Mouse (Mus musculus) MEL (cell line): Measurements from ENCODE around the gene Ubb. TPM values are rescaled to one million over a fixed set of nuclear protein-coding genes. Genes with fewer than 3 reads are reported as not detected.
A peak's percentile ranks its signal among the peaks of the same experiment; 100 is the strongest.

Experiments used
- DNase-seq: peaks from one replicate; pipeline ENCODE4 v3.0.0; 2011; ENCODE audit warnings: low read depth, low spot score
- H3K27ac ChIP-seq: 2 replicates; pipeline ENCODE4 v1.5.1; 2012; ENCODE audit warnings: low read depth, mild to moderate bottlenecking, control low read depth, low read length, moderate library complexity; ENCODE audit not compliant: control insufficient read depth
- H3K27me3 ChIP-seq, 2 experiments: fragments of 150-350 bp in 1 of 2; sonication (generic) in 1 of 2; 2 replicates each; pipeline ENCODE4 v1.6.1; 2012; ENCODE audit warnings: low read length in 2 of 2, mild to moderate bottlenecking in 2 of 2, improper control_type of control experiment in 1 of 2, moderate library complexity in 1 of 2; ENCODE audit not compliant: insufficient read depth in 2 of 2, control insufficient read depth in 1 of 2
- H3K36me3 ChIP-seq, 2 experiments: 2 replicates each; pipeline ENCODE4 v1.6.1; 2012 to 2014; ENCODE audit warnings: low read length in 2 of 2, improper control_type of control experiment in 1 of 2, inconsistent platforms in 1 of 2, mild to moderate bottlenecking in 1 of 2; ENCODE audit not compliant: insufficient read depth in 2 of 2, control insufficient read depth in 1 of 2
- H3K4me1 ChIP-seq, 2 experiments: fragments of 150-350 bp in 1 of 2; sonication (generic) in 1 of 2; 2 replicates each; pipeline ENCODE4 v1.6.1; 2012; ENCODE audit warnings: low read length in 2 of 2, improper control_type of control experiment in 1 of 2, mild to moderate bottlenecking in 1 of 2; ENCODE audit not compliant: insufficient read depth in 2 of 2, control insufficient read depth in 1 of 2
- H3K4me3 ChIP-seq, 2 experiments: fragments of 150-350 bp in 1 of 2; sonication (generic) in 1 of 2; 2 replicates each; pipeline ENCODE4 v1.5.1; 2012; ENCODE audit warnings: low read depth in 2 of 2, low read length in 2 of 2, mild to moderate bottlenecking in 2 of 2, moderate library complexity in 2 of 2, control low read depth in 1 of 2, improper control_type of control experiment in 1 of 2; ENCODE audit not compliant: control insufficient read depth in 1 of 2, insufficient read depth in 1 of 2
- H3K79me2 ChIP-seq: 2 replicates; pipeline ENCODE4 v1.6.1; 2012; ENCODE audit warnings: mild to moderate bottlenecking, low read length, moderate library complexity; ENCODE audit not compliant: control insufficient read depth, poor library complexity, insufficient read depth
- H3K9ac ChIP-seq: 2 replicates; pipeline ENCODE4 v1.6.1; 2012; ENCODE audit warnings: low read depth, mild to moderate bottlenecking, control low read depth, low read length, moderate library complexity; ENCODE audit not compliant: control insufficient read depth, poor library complexity, severe bottlenecking
- H3K9me3 ChIP-seq: fragments of 150-350 bp; sonication (generic); replicated peaks from 2 replicates; pipeline ENCODE4 v1.6.1; 2012; ENCODE audit warnings: mild to moderate bottlenecking, low read length, improper control_type of control experiment, moderate library complexity; ENCODE audit not compliant: insufficient read depth
- BHLHE40 ChIP-seq: IDR thresholded peaks from 2 replicates; pipeline ENCODE4 v1.6.1; 2012; ENCODE audit warnings: low read depth, mild to moderate bottlenecking, inconsistent platforms, low read length, improper control_type of control experiment, borderline replicate concordance
- CHD1 ChIP-seq: IDR thresholded peaks from 2 replicates; pipeline ENCODE4 v1.6.1; 2012; ENCODE audit warnings: low read depth, mild to moderate bottlenecking, inconsistent platforms, low read length, improper control_type of control experiment
- CHD2 ChIP-seq: IDR thresholded peaks from 2 replicates; pipeline ENCODE4 v1.6.1; 2011; ENCODE audit warnings: low read length, improper control_type of control experiment
- CTCF ChIP-seq, 3 experiments: IDR thresholded peaks in 2 of 3; conservative IDR thresholded peaks in 1 of 3; 2 replicates each; pipeline ENCODE4 v1.5.1; 2011 to 2012; ENCODE audit warnings: low read length in 3 of 3, low read depth in 2 of 3, mild to moderate bottlenecking in 2 of 3, improper control_type of control experiment in 1 of 3, inconsistent platforms in 1 of 3, mixed read lengths in 1 of 3, moderate library complexity in 1 of 3; ENCODE audit not compliant: control insufficient read depth in 1 of 3, insufficient read depth in 1 of 3, poor library complexity in 1 of 3, severe bottlenecking in 1 of 3
- E2F4 ChIP-seq: IDR thresholded peaks from 2 replicates; pipeline ENCODE4 v1.6.1; 2011; ENCODE audit warnings: low read depth, low read length, improper control_type of control experiment, borderline replicate concordance
- EP300 ChIP-seq, 2 experiments: IDR thresholded peaks; 2 replicates each; pipeline ENCODE4 v1.6.1; 2011; ENCODE audit warnings: improper control_type of control experiment in 2 of 2, low read length in 2 of 2, low read depth in 1 of 2, mild to moderate bottlenecking in 1 of 2
- ETS1 ChIP-seq: IDR thresholded peaks from 2 replicates; pipeline ENCODE4 v1.6.1; 2012; ENCODE audit warnings: low read depth, mild to moderate bottlenecking, inconsistent platforms, low read length, improper control_type of control experiment, moderate library complexity
- GATA1 ChIP-seq: IDR thresholded peaks from 2 replicates; pipeline ENCODE4 v1.6.1; 2011; ENCODE audit warnings: low read depth, low read length, improper control_type of control experiment
- HCFC1 ChIP-seq: IDR thresholded peaks from 2 replicates; pipeline ENCODE4 v1.6.1; 2012; ENCODE audit warnings: low read depth, mild to moderate bottlenecking, inconsistent platforms, low read length, improper control_type of control experiment, moderate library complexity
- JUND ChIP-seq: IDR thresholded peaks from 2 replicates; pipeline ENCODE4 v1.6.1; 2011; ENCODE audit warnings: low read depth, mild to moderate bottlenecking, improper control_type of control experiment, low read length
- KAT2A ChIP-seq: conservative IDR thresholded peaks from 2 replicates; pipeline ENCODE4 v1.6.1; 2012; ENCODE audit warnings: low read depth, low read length, improper control_type of control experiment, inconsistent platforms
- MAFK ChIP-seq: IDR thresholded peaks from 2 replicates; pipeline ENCODE4 v1.6.1; 2011; ENCODE audit warnings: low read depth, mild to moderate bottlenecking, low read length, improper control_type of control experiment, borderline replicate concordance
- MAX ChIP-seq: IDR thresholded peaks from 2 replicates; pipeline ENCODE4 v1.6.1; 2011; ENCODE audit warnings: low read length, improper control_type of control experiment
- MEF2A ChIP-seq: IDR thresholded peaks from 2 replicates; pipeline ENCODE4 v1.6.1; 2014; ENCODE audit warnings: low read depth, mild to moderate bottlenecking, inconsistent platforms, low read length, improper control_type of control experiment; ENCODE audit not compliant: poor library complexity, insufficient replicate concordance, severe bottlenecking; ENCODE audit errors: extremely low read depth
- MXI1 ChIP-seq: IDR thresholded peaks from 2 replicates; pipeline ENCODE4 v1.6.1; 2011; ENCODE audit warnings: mild to moderate bottlenecking, low read depth, low read length, improper control_type of control experiment
- MYC ChIP-seq: IDR thresholded peaks from 2 replicates; pipeline ENCODE4 v1.6.1; 2011; ENCODE audit warnings: low read depth, mild to moderate bottlenecking, low read length, improper control_type of control experiment, moderate library complexity
- NELFE ChIP-seq: IDR thresholded peaks from 2 replicates; pipeline ENCODE4 v1.6.1; 2011; ENCODE audit warnings: low read depth, low read length, improper control_type of control experiment
- POLR2A ChIP-seq, 2 experiments: IDR thresholded peaks; 2 replicates each; pipeline ENCODE4 v1.6.1; 2011 to 2012; ENCODE audit warnings: low read length in 2 of 2, mild to moderate bottlenecking in 2 of 2, control low read depth in 1 of 2, improper control_type of control experiment in 1 of 2, low read depth in 1 of 2, moderate library complexity in 1 of 2; ENCODE audit not compliant: control insufficient read depth in 1 of 2, insufficient read depth in 1 of 2, poor library complexity in 1 of 2
- POLR2AphosphoS2 ChIP-seq: IDR thresholded peaks from 2 replicates; pipeline ENCODE4 v1.6.1; 2011; ENCODE audit warnings: low read length, improper control_type of control experiment
- POLR2AphosphoS5 ChIP-seq: IDR thresholded peaks from 2 replicates; pipeline ENCODE4 v1.6.1; 2012; ENCODE audit warnings: low read depth, borderline replicate concordance, mild to moderate bottlenecking, inconsistent platforms, low read length, moderate library complexity, mixed read lengths
- RAD21 ChIP-seq: IDR thresholded peaks from 2 replicates; pipeline ENCODE4 v1.6.1; 2011; ENCODE audit warnings: mild to moderate bottlenecking, low read depth, low read length, improper control_type of control experiment
- SIN3A ChIP-seq: IDR thresholded peaks from 2 replicates; pipeline ENCODE4 v1.6.1; 2012; ENCODE audit warnings: low read length, improper control_type of control experiment, inconsistent platforms
- SMC3 ChIP-seq: IDR thresholded peaks from 2 replicates; pipeline ENCODE4 v1.6.1; 2011; ENCODE audit warnings: low read depth, low read length, improper control_type of control experiment
- TAL1 ChIP-seq: IDR thresholded peaks from 2 replicates; pipeline ENCODE4 v1.6.1; 2012; ENCODE audit warnings: mild to moderate bottlenecking, inconsistent platforms, low read length, moderate library complexity, mixed read lengths
- TBP ChIP-seq: IDR thresholded peaks from 2 replicates; pipeline ENCODE4 v1.8.0; 2011; ENCODE audit warnings: low read depth, low read length, improper control_type of control experiment
- TCF12 ChIP-seq: IDR thresholded peaks from 2 replicates; pipeline ENCODE4 v1.6.1; 2014; ENCODE audit warnings: low read depth, mild to moderate bottlenecking, inconsistent platforms, low read length, improper control_type of control experiment, moderate library complexity
- ZC3H11A ChIP-seq: IDR thresholded peaks from 2 replicates; pipeline ENCODE4 v1.6.1; 2012; ENCODE audit warnings: low read depth, mild to moderate bottlenecking, inconsistent platforms, low read length, improper control_type of control experiment
- ZKSCAN1 ChIP-seq: IDR thresholded peaks from 2 replicates; pipeline ENCODE4 v1.6.1; 2012; ENCODE audit warnings: low read depth, mild to moderate bottlenecking, inconsistent platforms, low read length, improper control_type of control experiment, moderate library complexity
- ZMIZ1 ChIP-seq: IDR thresholded peaks from 2 replicates; pipeline ENCODE4 v1.6.1; 2012; ENCODE audit warnings: low read depth, mild to moderate bottlenecking, inconsistent platforms, low read length, improper control_type of control experiment, moderate library complexity
- ZNF384 ChIP-seq: IDR thresholded peaks from 2 replicates; pipeline ENCODE4 v1.6.1; 2012; ENCODE audit warnings: low read depth, mild to moderate bottlenecking, inconsistent platforms, low read length, improper control_type of control experiment
- polyA plus RNA-seq, 2 experiments: library from polyadenylated mRNA; stranded (reverse) in 1 of 2; unstranded in 1 of 2; fragments of >175 nt in 1 of 2; fragments of >200 nt in 1 of 2; gene quantifications; 2 replicates each; pipeline versions ENCODE4 v1.2.1 to v1.2.4; 2012; ENCODE audit warnings: low replicate concordance in 2 of 2, low read depth in 1 of 2; ENCODE audit not compliant: insufficient read length in 2 of 2, insufficient read depth in 1 of 2, missing spikeins in 1 of 2
- total RNA-seq: library from RNA; depleted of rRNA; stranded (reverse); fragments of 300-350 nt; gene quantifications from 2 replicates; pipeline ENCODE4 v1.2.3, GENCODE M21; 2012

Gene Ubb
- total and polyA plus RNA-seq, 3 experiments, result 1,800 to 1,877 TPM; not detected in 1

- H3K4me3 ChIP-seq, result peak overlapping the region; percentile 71 to 84
- no peaks in the 10 kb centered on the region for H3K9me3 ChIP-seq
- peak; percentile 56 for DNase-seq
- H3K27me3 ChIP-seq, result no peaks in the 10 kb centered on the region
- TF ChIP-seq MXI1, result peak; percentile 9
- TF ChIP-seq E2F4, result no peak
- peak; percentile 0; the same call in 1 of the 2 replicates for TF ChIP-seq CHD1
- peak overlapping the region; percentile 64 for H3K27ac ChIP-seq
- peak overlapping the region; percentile 67 for H3K9ac ChIP-seq
- no peaks in the 10 kb centered on the region; the same call in 1 of the 2 replicates for H3K79me2 ChIP-seq
- H3K36me3 ChIP-seq, result peaks cover 0 to 11% of the 10 kb centered on the region in 2 experiments; a peak in 2 of 4 replicates
- peaks cover 0 to 21% of the 10 kb centered on the region in 2 experiments; a peak in 3 of 4 replicates for H3K4me1 ChIP-seq
Measured at GRCm38 (mm10) chr11:62574703-62575085, 23.7 kb downstream of the Ubb start.

- Histone ChIP-seq H3K36me3 (peaks cover 0 to 11% of the 10 kb centered on the region in 2 experiments; a peak in 2 of 4 replicates), H3K9me3 (no peaks in the 10 kb centered on the region), H3K9ac (peak overlapping the region; percentile 67), H3K27ac (peak overlapping the region; percentile 90), H3K27me3 (no peaks in the 10 kb centered on the region), H3K4me3 (peak overlapping the region; percentile 71 to 84), H3K4me1 (peaks cover 0 to 21% of the 10 kb centered on the region in 2 experiments; a peak in 3 of 4 replicates), H3K79me2 (no peaks in the 10 kb centered on the region; the same call in 1 of the 2 replicates)
- peak; percentile 92 for DNase-seq
- peak; percentile 49 for TF ChIP-seq HCFC1
- no peak for TF ChIP-seq GATA1
- no peak for TF ChIP-seq ZMIZ1
- TF ChIP-seq EP300 (IDR thresholded peaks at IDR 0.05; ENCODE audit: low read depth in 1 of 2, low read length in 2 of 2), result no peak
- TF ChIP-seq MAX, result peak; percentile 46; the same call in 1 of the 2 replicates
- no peak for TF ChIP-seq SIN3A
- TF ChIP-seq CHD2, result no peak
- no peak for TF ChIP-seq CHD1
- no peak for TF ChIP-seq KAT2A
- no peak for TF ChIP-seq ETS1
- peak; percentile 93 to 96 (median 95) for TF ChIP-seq CTCF (IDR thresholded peaks at IDR 0.05 in 2 of 3, conservative IDR thresholded peaks at IDR 0.05 in 1 of 3; ENCODE audit: control insufficient read depth in 1 of 3, insufficient read depth in 1 of 3, low read depth in 2 of 3, low read length in 3 of 3, poor library complexity in 1 of 3, severe bottlenecking in 1 of 3)
- TF ChIP-seq ZC3H11A, result peak; percentile 58
- peak; percentile 40 for TF ChIP-seq NELFE
- TF ChIP-seq MYC, result no peak
- TF ChIP-seq POLR2AphosphoS2, result no peak
- TF ChIP-seq SMC3, result peak; percentile 87
- no peak for TF ChIP-seq POLR2AphosphoS5
- TF ChIP-seq ZNF384, result peak; percentile 59; the same call in 1 of the 2 replicates
- TF ChIP-seq MAFK, result no peak
- TF ChIP-seq POLR2A (IDR thresholded peaks at IDR 0.05; ENCODE audit: control insufficient read depth in 1 of 2, insufficient read depth in 1 of 2, low read depth in 1 of 2, low read length in 2 of 2, poor library complexity in 1 of 2), result no peak
- TF ChIP-seq TAL1, result no peak
- no peak for TF ChIP-seq BHLHE40
- no peak for TF ChIP-seq MEF2A
- TF ChIP-seq RAD21, result peak; percentile 62
- TF ChIP-seq E2F4, result no peak
- no peak for TF ChIP-seq JUND
- peak; percentile 33; the same call in 1 of the 2 replicates for TF ChIP-seq TCF12
- peak; percentile 42; the same call in 1 of the 2 replicates for TF ChIP-seq MXI1
- no peak; the same call in none of the 2 replicates for TF ChIP-seq TBP
- no peak for TF ChIP-seq ZKSCAN1
Measured at GRCm38 (mm10) chr11:62575297-62575658, 24.3 kb downstream of the Ubb start.
